30 mouse cellular contexts compared by ENCODE assay signal in the genomic region with DNA sequence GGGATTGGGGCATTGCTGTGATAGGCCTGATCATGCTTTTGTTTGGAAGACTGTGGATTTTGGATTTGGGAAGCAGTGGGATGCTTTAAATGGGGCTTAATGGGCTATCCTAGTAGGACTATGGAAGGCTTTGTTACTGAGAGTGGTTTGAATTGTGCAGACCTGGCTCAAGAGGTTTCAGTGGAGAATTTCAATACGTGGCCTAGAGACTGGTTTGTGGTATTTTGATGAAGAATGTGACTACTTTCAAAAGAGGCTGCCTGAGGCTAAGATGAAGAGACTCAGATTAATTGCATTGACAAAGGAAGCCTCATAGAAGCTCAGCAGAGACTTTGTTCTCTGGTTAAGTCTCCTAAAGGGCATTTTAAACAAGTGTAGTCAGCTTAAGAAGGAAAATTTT. TPM values are rescaled to one million over a fixed set of nuclear protein-coding genes. Genes with fewer than 3 reads are reported as not detected.
A peak's percentile ranks its signal among the peaks of the same experiment; 100 is the strongest.
DNase-seq lines count a peak whose midpoint lies in the region; ATAC-seq and TF ChIP-seq lines count a peak whose summit lies in the region.
"Had no signal": no experiment of that assay in that cellular context is flagged by ENCODE, and none has a peak within 500 bp of the region (broad histone marks: within the 10 kb centered on the region; RNA-seq: fewer than 3 reads in every experiment).

No protein-coding gene starts in this region.

- TF ChIP-seq POLR2A in ES-Bruce4 (IDR thresholded peaks at IDR 0.05; ENCODE audit: insufficient read depth, low read length): no peak

- H3K4me1 ChIP-seq in ES-Bruce4 (ENCODE audit: control insufficient read depth, insufficient read depth, low read length): no peaks in the 10 kb centered on the region
- peaks cover 0 to 12% of the 10 kb centered on the region in 2 experiments; a peak in 2 of 4 replicates for H3K4me1 ChIP-seq in ES-E14 (ENCODE audit: control insufficient read depth in 2 of 2, insufficient read depth in 2 of 2, low read length in 2 of 2, poor library complexity in 1 of 2)
- H3K4me1 ChIP-seq in hindbrain, embryonic 10.5 days (replicated peaks): peaks cover 7% of the 10 kb centered on the region; the same call in 1 of the 2 replicates
- 0 out of 2 replicates have a peak, but pooled peaks cover 3% of the 10 kb centered on the region for H3K4me1 ChIP-seq in heart, embryonic 11.5 days (ENCODE audit: control insufficient read depth, insufficient read depth, low read length)
- H3K4me1 ChIP-seq: embryonic facial prominence, embryonic 15.5 days had no signal

- in situ Hi-C loops in ES-E14 (cut with MboI; ENCODE audit: low sequenced_read_pairs in 2 of 2, unreplicated experiment in 2 of 2): no loop called here

- no peak for ATAC-seq in heart, embryonic 11.5 days (replicated peaks; ENCODE audit: insufficient number of reproducible peaks, low FRiP score, low TSS enrichment)
- ATAC-seq: CD4-positive, CD25-positive, alpha-beta regulatory T cell, adult 4 months; forebrain, embryonic 13.5 days; forebrain, embryonic 15.5 days; forebrain, postnatal 0 days; Patski had no signal

- peak; percentile 83 for DNase-seq in ES-E14 (ENCODE audit: low read depth, low spot score)
- peak; percentile 97 for DNase-seq in R1 (ENCODE audit: low read depth, low spot score)
- DNase-seq in ZHBTc4 (ENCODE audit: low read depth, low spot score): peak; percentile 97
- DNase-seq in lung, postnatal 4 days: no peak
- DNase-seq in hindbrain, embryonic 10.5 days (ENCODE audit: low spot score): no peak
- DNase-seq: adrenal gland, adult 2 months; adrenal gland, postnatal 10 days; adrenal gland, postnatal 25 days; B cell, adult 2 months; cerebellum, adult 11 months; cerebellum, adult 18-20 months; cerebellum, adult 8-10 months; cerebellum, adult 9-11 months; cerebellum, postnatal 14 days; cerebellum, postnatal 36 days; embryo, embryonic 11 days; forebrain, postnatal 0 days had no signal

- 37% methylated on average over 1 of the region's 1 CpGs for WGBS in hindbrain, embryonic 10.5 days
- WGBS in heart, embryonic 11.5 days (ENCODE audit: insufficient replicate concordance): 46% methylated on average over 1 of the region's 1 CpGs

- H3K36me3 ChIP-seq in ES-Bruce4 (ENCODE audit: control insufficient read depth, insufficient read depth, low read length, poor library complexity, severe bottlenecking): no peaks in the 10 kb centered on the region
- H3K36me3 ChIP-seq in ES-E14 (ENCODE audit: control insufficient read depth, insufficient read depth, low read length, poor library complexity, severe bottlenecking): no peaks in the 10 kb centered on the region
- H3K36me3 ChIP-seq in hindbrain, embryonic 10.5 days: no peaks in the 10 kb centered on the region
- H3K36me3 ChIP-seq in heart, embryonic 11.5 days (ENCODE audit: control insufficient read depth, insufficient read depth, low read length): no peaks in the 10 kb centered on the region
- H3K36me3 ChIP-seq: embryonic facial prominence, embryonic 13.5 days; embryonic facial prominence, embryonic 15.5 days; forebrain, embryonic 10.5 days; forebrain, embryonic 15.5 days had no signal

- TF ChIP-seq CTCF in ES-Bruce4 (IDR thresholded peaks at IDR 0.05; ENCODE audit: low read depth, low read length): no peak

- H3K9ac ChIP-seq in ES-Bruce4 (ENCODE audit: low read depth, poor library complexity, severe bottlenecking) (no peak overlapping the region), ES-E14 (ENCODE audit: insufficient read depth, low read depth, low read length, poor library complexity, severe bottlenecking) (no peak overlapping the region)
- H3K9ac ChIP-seq in heart, embryonic 11.5 days (ENCODE audit: low read depth, low read length): no peak overlapping the region
- H3K9ac ChIP-seq: embryonic facial prominence, embryonic 13.5 days; embryonic facial prominence, embryonic 15.5 days; forebrain, embryonic 13.5 days; forebrain, embryonic 15.5 days; forebrain, postnatal 0 days had no signal

- H3K27ac ChIP-seq in ES-Bruce4 (ENCODE audit: insufficient read depth, low read length): peak overlapping the region; percentile 88
- peak overlapping the region; percentile 94; the same call in 1 of the 2 replicates for H3K27ac ChIP-seq in ES-E14 (ENCODE audit: insufficient read depth, low read depth, low read length, poor library complexity, severe bottlenecking)
- H3K27ac ChIP-seq in hindbrain, embryonic 10.5 days: no peak overlapping the region
- no peak overlapping the region for H3K27ac ChIP-seq in heart, embryonic 11.5 days (ENCODE audit: low read depth, low read length)
- H3K27ac ChIP-seq: embryonic facial prominence, embryonic 13.5 days; embryonic facial prominence, embryonic 15.5 days; forebrain, embryonic 10.5 days; forebrain, embryonic 13.5 days; forebrain, embryonic 15.5 days had no signal

- no peaks in the 10 kb centered on the region for H3K27me3 ChIP-seq in ES-Bruce4 (ENCODE audit: control insufficient read depth, insufficient read depth, low read length, poor library complexity, severe bottlenecking)
- no peaks in the 10 kb centered on the region; the same call in 1 of the 2 replicates for H3K27me3 ChIP-seq in hindbrain, embryonic 10.5 days (ENCODE audit: insufficient read depth, poor library complexity, severe bottlenecking)
- no peaks in the 10 kb centered on the region for H3K27me3 ChIP-seq in heart, embryonic 11.5 days (ENCODE audit: control insufficient read depth, insufficient read depth, low read length)
- H3K27me3 ChIP-seq: embryonic facial prominence, embryonic 13.5 days; embryonic facial prominence, embryonic 15.5 days; forebrain, embryonic 13.5 days; forebrain, embryonic 15.5 days; Patski had no signal

- H3K4me3 ChIP-seq in ES-Bruce4 (ENCODE audit: low read depth, low read length) (no peak overlapping the region), ES-E14 (ENCODE audit: insufficient read depth in 1 of 2, low read depth in 1 of 2, low read length in 2 of 2, poor library complexity in 1 of 2, severe bottlenecking in 1 of 2) (no peak overlapping the region)
- H3K4me3 ChIP-seq in hindbrain, embryonic 10.5 days: no peak overlapping the region
- H3K4me3 ChIP-seq in heart, embryonic 11.5 days (ENCODE audit: low read depth, low read length): no peak overlapping the region
- H3K4me3 ChIP-seq: embryonic facial prominence, embryonic 13.5 days; embryonic facial prominence, embryonic 15.5 days; erythroblast, embryonic 14.5 days; forebrain, embryonic 10.5 days; forebrain, embryonic 13.5 days; forebrain, embryonic 15.5 days had no signal

- H3K4me2 ChIP-seq in heart, embryonic 11.5 days: no peak overlapping the region
- H3K4me2 ChIP-seq: embryonic facial prominence, embryonic 13.5 days; embryonic facial prominence, embryonic 15.5 days; forebrain, embryonic 13.5 days; forebrain, embryonic 15.5 days had no signal

- TF ChIP-seq EP300 in ES-Bruce4 (IDR thresholded peaks at IDR 0.05; ENCODE audit: insufficient read depth, low read depth, low read length): no peak

- H3K9me3 ChIP-seq in ES-Bruce4 (replicated peaks; ENCODE audit: control insufficient read depth, insufficient read depth, low read length, poor library complexity, severe bottlenecking): no peaks in the 10 kb centered on the region
- no peaks in the 10 kb centered on the region for H3K9me3 ChIP-seq in ES-E14 (ENCODE audit: control insufficient read depth, insufficient read depth, low read depth, low read length)
- H3K9me3 ChIP-seq in hindbrain, embryonic 10.5 days: no peaks in the 10 kb centered on the region
- no peaks in the 10 kb centered on the region for H3K9me3 ChIP-seq in heart, embryonic 11.5 days (replicated peaks; ENCODE audit: control insufficient read depth, low read length)
- H3K9me3 ChIP-seq: embryonic facial prominence, embryonic 13.5 days; embryonic facial prominence, embryonic 15.5 days; forebrain, embryonic 10.5 days; forebrain, embryonic 13.5 days; forebrain, embryonic 15.5 days had no signal

TF ChIP-seq in ES-E14, 5 proteins besides CTCF, POLR2A, EP300 and RAD21:
- TF ChIP-seq CHD2 (IDR thresholded peaks at IDR 0.05; ENCODE audit: low read depth, low read length): no peak
- no peak for TF ChIP-seq HCFC1 (IDR thresholded peaks at IDR 0.05; ENCODE audit: borderline replicate concordance, insufficient read depth, low read length)
- no peak for TF ChIP-seq ZNF384 (IDR thresholded peaks at IDR 0.05; ENCODE audit: low read depth, low read length)
- TF ChIP-seq ZC3H11A (IDR thresholded peaks at IDR 0.05; ENCODE audit: borderline replicate concordance, low read depth, low read length): no peak
- TF ChIP-seq MAFK (IDR thresholded peaks at IDR 0.05; ENCODE audit: insufficient read depth, low read depth, low read length): no peak
TF ChIP-seq in ES-E14: peak in this region for 0.

RNA-seq across cellular contexts. Expression of a gene that starts 5.4 kb away (rescaled TPM):
- 36.7 and 41.1 TPM in 2 replicates for polyA plus RNA-seq in ES-Bruce4 (2011; ENCODE audit: insufficient read depth, insufficient read length, low read depth, missing spikeins)
- 46.3 and 56.8 TPM in 2 replicates for total RNA-seq in ES-E14 (2012; rRNA removed)
- polyA plus RNA-seq in hindbrain, embryonic 10.5 days (2016; fragmentation: Nextera tagmentation; extraction: Ambion mirVana): 16.1 and 16.5 TPM in 2 replicates
- 7.1 and 9.8 TPM in 2 replicates for polyA plus RNA-seq in heart, embryonic 11.5 days (2014; fragmentation: Nextera tagmentation; extraction: Ambion mirVana)

RNA-seq across cellular contexts. Expression of a gene that starts 37.1 kb away (rescaled TPM):
- polyA plus RNA-seq in ES-Bruce4 (2011; ENCODE audit: insufficient read depth, insufficient read length, low read depth, missing spikeins): 0.46 TPM in 1 of 2 replicates, not detected in the other
- 1.0 and 1.5 TPM in 2 replicates for total RNA-seq in ES-E14 (2012; rRNA removed)
- 0.12 and 0.67 TPM in 2 replicates for polyA plus RNA-seq in hindbrain, embryonic 10.5 days (2016; fragmentation: Nextera tagmentation; extraction: Ambion mirVana)
- polyA plus RNA-seq in heart, embryonic 11.5 days (2014; fragmentation: Nextera tagmentation; extraction: Ambion mirVana): not detected in 2 replicates
- total RNA-seq: CH12.LX; common myeloid progenitor, adult 5-6 weeks; MEL had no signal
- polyA plus RNA-seq: CD4-positive, CD25-positive, alpha-beta regulatory T cell, adult 4 months had no signal

Comparison
In these comparisons a context has a peak if more than half of its experiments do, and no peak if none do; other contexts are left out.
1. H3K27ac ChIP-seq: peak in ES-Bruce4 (single experiment) and ES-E14 (single experiment); none in hindbrain, embryonic 10.5 days (single experiment) and heart, embryonic 11.5 days (single experiment).
2. DNase-seq: peak in ES-E14 (single experiment), R1 (single experiment) and ZHBTc4 (single experiment); none in lung, postnatal 4 days (0 of 2) and hindbrain, embryonic 10.5 days (single experiment).